Mouse (Mus musculus) ovary, adult 18-20 months (tissue): ENCODE measurements around the gene AC134908.4.
A peak's percentile ranks its signal among the peaks of the same experiment; 100 is the strongest.

Experiments used
- DNase-seq: peaks from one replicate; pipeline ENCODE4 v3.0.0; 2022; ENCODE audit warnings: low spot score, mixed read lengths

AC134908.4 gene

GRCm38 (mm10) chr17:25830806-25831431, 35.5 kb upstream of the AC134908.4 start:
- no peak for DNase-seq

DNA sequence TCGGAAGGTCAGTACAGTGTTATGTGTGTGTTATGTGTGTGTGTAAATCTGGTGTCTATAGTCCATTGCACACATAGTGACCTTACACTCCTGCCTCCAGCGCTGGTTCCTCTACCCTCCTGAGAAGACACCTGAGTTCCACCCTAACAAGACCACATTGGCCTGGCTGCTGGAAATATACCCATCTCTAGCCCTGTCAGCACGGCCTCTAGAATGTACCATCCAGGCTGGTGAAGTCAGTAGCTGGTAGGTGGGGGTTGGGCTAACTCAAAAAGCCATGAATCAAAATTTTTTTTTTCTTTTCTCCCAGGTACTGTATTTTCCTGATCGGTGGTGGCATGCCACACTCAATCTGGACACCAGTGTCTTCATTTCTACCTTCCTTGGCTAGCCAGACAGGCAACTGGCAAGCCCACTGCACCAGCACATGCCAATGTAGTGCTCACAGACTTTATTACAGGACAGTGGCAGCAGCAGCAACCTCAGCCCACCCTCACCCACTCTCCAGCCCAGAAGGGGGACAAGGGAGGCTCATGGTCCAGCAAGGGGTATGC, 34.8 kb upstream of the AC134908.4 start:
- no peak for DNase-seq

GRCm38 (mm10) chr17:25829558-25830017, 34.1 kb upstream of the AC134908.4 start:
- DNase-seq, result no peak

DNA sequence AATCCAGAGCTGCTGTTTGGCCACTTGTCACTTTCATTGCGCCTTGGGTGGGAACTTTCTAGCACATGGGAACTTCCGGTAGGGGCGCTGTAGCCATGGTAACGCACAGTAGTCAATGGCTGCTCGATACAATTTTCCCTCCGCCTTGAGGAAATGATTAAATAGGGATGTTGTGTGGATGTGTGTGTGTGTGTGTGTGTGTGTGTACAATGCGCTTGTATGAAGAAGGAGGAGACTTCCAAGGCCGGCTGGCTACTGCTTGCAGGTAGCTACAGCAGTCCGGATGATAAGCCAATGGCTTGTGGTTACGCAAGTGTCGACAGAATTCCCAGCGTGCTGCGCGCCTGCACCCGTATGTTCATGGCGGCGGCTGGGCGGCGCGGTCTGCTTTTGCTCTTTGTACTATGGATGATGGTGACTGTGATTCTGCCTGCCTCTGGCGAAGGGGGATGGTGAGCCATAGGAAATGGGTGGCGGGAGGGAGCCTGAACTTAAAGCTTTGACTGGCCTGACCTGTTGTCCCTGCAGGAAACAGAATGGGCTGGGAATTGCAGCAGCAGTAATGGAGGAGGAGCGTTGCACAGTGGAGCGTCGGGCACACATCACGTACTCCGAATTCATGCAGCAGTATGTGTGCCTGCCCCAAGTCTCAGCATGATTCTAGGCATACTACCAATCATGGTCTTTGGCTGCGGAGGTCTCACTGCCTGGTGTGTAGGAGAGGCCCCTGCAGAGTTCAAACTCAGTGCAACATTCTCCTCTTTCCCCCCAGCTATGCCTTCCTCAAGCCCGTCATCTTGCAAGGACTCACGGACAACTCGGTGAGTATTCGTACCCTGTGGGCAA, 33.5 kb upstream of the AC134908.4 start, which contains the start of gene Jmjd8:
Jmjd8 (plus strand) TSS at position 156 of the 846 bp plus-strand sequence.
- DNase-seq, result no peak

GRCm38 (mm10) chr17:25828223-25828594, 32.8 kb upstream of the AC134908.4 start:
- no peak for DNase-seq

DNA sequence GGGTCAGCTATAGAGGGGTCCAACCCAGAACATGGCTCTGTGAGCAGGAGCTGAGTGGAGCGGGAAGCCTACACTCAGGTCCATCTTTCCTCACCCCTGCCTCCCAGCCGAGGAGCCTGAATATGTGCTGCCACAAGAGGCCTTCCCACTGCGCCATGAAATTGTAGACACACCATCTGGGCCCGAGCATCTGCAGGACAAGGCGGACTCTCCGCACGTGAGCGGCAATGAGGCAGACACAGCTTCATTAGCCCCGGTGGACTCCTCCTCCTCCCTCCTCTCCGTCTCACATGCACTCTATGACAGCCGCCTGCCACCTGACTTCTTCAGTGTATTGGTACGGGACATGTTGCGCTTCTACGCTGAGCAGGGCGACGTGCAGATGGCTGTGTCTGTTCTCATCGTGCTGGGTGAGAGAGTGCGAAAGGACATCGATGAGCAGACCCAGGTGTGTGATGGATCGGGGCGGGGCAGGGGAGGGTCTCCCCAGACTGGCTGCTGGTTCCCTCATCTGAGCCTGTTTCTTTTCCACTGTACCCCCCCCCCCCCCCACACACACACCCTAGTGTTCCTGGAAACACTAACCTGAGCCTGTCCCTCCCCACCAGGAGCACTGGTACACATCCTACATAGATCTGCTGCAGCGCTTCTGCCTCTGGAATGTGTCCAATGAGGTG, 32.2 kb upstream of the AC134908.4 start:
- no peak for DNase-seq

GRCm38 (mm10) chr17:25827011-25827410, 31.6 kb upstream of the AC134908.4 start:
- no peak for DNase-seq

DNA sequence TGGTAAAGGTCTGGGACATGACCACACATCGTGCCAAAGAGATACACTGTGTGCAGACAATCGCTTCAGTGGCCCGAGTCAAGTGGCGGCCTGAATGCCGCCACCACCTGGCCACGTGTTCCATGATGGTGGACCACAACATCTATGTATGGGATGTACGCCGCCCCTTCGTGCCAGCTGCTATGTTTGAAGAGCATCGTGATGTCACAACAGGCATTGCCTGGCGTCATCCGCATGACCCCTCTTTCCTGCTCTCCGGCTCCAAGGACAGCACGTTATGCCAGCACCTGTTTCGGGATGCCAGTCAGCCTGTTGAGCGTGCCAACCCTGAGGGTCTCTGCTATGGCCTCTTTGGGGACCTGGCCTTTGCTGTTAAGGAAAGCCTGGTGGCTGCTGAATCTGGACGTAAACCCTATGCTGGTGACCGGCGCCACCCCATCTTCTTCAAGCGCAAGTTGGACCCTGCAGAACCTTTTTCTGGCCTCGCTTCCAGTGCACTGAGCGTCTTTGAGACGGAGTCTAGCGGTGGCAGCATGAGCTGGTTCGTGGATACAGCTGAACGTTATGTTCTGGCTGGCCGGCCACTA, 30.6 kb upstream of the AC134908.4 start:
- DNase-seq, result no peak

- no peak for DNase-seq
These were observed 29.9 kb upstream of the AC134908.4 start for GRCm38 (mm10) chr17:25825311-25825710.

DNA sequence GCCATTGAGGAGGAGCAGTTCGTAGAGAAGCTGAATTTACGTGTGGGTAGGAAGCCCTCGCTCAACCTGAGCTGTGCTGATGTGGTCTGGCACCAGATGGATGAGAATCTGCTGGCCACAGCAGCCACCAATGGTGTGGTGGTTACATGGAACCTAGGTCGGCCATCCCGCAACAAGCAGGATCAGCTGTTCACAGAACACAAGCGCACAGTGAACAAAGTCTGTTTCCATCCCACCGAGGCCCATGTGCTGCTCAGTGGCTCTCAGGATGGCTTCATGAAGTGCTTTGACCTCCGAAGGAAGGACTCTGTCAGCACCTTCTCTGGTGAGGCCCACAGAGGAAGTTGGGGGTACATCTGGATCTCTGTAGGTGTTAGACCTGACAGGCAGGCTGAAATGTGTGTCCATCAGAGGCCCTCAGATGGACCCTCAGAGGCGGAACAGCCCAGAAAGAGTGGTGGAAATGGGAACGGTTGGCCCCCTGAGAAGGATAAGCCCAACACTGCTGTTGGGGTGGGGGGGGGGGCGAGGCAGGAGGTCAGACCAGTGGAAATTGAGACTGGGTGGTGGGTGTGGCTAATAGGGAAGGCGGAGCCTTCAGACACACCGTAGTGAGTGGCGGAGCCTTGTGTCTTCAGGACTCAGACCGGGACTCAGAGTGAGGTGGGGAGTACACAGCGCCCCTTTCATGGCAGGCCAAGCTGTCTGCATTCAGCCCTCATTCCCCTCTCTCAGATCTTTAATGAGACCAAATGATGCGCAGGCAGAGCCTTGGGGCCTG, 29.1 kb upstream of the AC134908.4 start:
- no peak for DNase-seq

- DNase-seq, result no peak
These were observed 28.0 kb upstream of the AC134908.4 start, which contains the start of gene Wdr24 for GRCm38 (mm10) chr17:25823452-25823851. Gene Wdr24, plus strand, starts transcription at chr17:25823627.

DNA sequence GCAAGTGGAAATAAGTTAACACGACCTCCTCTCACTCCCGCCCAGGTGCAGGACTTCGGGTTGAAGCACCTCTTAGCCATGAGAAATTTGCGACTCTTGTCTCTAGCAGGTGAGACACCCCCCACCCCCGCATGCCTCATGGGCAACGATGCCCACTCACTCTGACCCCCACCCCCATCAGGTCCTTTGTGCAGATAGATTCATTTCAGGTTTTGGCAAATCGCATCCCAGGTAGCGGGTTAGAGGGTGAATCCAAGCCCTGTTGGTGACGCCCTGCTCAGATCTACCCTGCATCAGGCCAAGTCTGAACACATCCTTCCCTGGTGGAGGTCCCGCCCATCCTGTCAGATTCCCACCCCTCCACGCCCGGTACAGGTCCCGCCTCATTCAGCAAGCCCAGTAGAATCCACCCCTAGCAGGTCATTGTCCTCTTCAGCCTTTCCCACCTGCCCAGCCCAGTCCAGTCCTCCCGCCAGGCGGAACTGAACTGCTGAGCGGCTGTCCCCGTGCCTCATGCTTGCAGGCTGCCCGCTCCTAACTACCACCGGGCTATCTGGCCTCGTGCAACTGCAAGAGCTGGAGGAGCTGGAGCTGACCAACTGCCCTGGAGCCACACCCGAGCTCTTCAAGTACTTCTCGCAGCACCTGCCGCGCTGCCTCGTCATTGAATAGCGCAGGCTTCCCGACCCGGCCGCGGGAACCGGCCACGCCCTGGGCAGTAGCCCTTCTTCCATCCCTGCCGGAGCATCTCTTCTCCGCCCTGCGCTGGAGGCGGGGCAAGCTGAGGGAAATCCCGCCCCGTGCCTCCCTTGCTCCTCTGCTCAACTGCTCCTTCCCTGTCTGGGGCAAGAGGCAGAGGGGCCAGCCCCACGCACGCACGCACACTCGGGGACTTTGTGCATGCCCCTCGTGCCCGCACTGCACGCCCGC, 23.7 kb upstream of the AC134908.4 start:
- DNase-seq, result no peak

DNA sequence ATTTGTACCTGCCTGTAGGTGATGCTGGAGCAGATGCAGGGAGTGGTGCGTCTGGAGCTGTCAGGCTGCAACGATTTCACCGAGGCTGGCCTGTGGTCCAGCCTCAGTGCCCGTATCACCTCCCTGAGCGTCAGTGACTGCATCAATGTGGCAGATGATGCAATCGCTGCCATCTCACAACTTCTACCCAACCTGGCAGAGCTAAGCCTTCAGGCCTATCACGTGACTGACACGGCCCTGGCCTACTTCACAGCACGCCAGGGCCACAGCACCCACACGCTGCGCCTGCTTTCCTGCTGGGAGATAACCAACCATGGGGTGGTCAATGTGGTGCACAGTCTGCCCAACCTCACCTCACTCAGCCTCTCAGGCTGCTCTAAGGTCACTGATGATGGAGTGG, 22.2 kb upstream of the AC134908.4 start:
- DNase-seq, result no peak

DNA sequence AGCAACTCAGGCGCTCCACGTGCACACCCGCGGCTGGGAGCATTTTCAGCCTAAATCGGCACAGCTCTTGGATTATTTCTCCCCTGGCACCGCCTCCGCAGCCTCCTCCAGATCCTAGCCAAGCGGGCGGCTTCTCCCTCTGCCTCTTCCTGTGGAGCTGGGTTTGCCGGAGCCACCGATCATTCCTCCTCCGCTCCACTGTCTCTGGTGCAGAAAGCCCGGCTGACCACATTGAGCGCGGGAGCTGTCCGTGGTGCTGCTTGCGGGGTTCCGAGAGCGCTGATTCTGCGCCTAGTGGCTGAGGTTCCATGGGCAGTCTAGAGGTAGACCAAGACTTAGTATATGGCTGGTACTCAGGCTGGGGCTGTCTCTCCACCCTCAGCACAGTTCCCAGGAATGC, 18.0 kb upstream of the AC134908.4 start:
- no peak for DNase-seq

- no peak for DNase-seq
These were observed 15.4 kb upstream of the AC134908.4 start for GRCm38 (mm10) chr17:25810890-25811289.

DNA sequence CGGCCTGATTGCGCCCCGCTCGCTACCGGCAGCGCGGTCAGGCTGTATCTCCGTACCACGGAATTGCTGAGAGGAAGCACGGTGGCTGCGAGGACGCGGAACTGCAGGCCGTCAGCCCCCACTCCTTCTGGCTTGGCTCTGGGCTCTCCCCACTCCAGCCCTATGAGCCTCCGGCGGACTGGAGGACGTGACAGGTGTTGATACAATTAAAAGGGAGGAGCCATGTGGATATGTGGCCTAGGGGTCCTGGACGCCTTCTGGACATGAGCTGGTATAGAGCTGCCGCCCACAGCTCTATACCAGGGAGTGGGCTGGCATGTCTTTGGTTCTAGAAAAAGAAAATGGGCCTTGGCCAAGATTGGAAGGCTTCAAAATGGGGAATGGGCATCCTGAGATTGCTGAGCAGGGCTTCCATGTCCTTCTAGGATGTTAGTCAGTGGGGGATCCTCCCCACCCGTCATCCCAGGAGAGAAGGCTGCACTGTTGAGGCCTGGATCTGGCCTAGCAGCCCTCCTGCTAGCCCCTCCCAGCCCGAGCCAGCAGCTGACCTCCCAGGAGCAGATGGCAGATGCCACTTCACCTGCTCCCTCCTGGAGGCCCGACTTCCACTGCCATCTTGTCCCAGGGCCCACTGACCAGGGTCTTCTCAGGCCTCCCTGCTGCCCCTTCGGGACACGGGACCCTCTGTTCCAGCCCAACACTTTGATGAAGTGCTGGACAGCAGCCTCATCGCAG, 14.3 kb upstream of the AC134908.4 start:
- no peak for DNase-seq

DNA sequence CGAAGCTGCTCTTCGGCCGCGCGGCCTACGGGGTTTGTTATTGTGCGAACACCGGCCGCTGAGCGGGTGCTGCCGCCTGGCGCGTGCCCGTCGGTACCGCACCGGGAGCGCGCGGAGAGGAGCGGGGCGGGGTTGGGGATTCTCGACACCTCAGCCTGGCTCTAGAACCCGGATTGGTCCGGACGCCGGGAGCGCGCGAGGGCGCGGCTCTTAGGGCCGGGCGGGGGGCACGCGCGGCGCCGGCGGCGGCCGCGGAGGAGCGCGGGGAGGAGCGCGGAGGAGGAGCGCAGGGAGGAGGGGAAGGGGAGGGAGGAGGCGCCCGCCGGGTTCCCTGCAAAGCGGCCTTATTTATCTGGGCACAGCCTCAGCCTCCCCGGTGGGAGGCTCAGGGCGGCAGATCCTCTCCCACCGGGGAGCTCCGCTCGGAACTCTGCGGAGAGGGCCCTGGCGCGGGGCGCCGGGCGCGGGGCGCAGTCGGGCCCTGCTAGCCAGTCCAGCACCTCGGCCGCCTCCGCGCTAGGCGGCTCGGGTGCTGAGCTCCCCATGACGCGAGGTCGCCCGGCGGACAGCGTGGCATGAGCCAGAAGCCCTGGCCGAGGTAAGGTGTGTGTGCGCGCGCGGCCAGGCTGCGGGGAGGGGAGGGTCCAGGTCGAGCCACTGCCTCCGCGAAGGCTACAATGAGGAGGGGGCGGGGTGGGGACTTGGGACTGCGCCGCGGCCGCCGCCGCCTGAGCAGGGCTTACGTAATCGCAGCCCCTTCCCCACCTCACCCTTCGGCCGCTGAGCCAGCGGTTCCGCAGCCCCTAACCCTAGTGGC, 13.5 kb upstream of the AC134908.4 start, which contains the start of gene Fbxl16:
Fbxl16 (plus strand) TSS at position 297 of the 817 bp plus-strand sequence.
- peak; percentile 59 for DNase-seq

- DNase-seq, result no peak
These were observed 12.6 kb upstream of the AC134908.4 start for GRCm38 (mm10) chr17:25808028-25808427.
